Mouse (Mus musculus) cerebellum, postnatal 36 days (tissue): ENCODE results near the gene Poln.

Source experiments
- DNase-seq, 2 experiments: peaks; one replicate each; pipeline ENCODE4 v3.0.0; 2021 to 2022; ENCODE audit warnings: mixed read lengths in 2 of 2

The Poln gene

GRCm38 (mm10) chr5:34097333-34097732 is 71.9 kb downstream of the Poln start:
- peak; percentile 40 to 66 for DNase-seq

- DNase-seq: no peak
Measured at GRCm38 (mm10) chr5:34093021-34093420, 76.2 kb downstream of the Poln start.

GRCm38 (mm10) chr5:34032520-34032919 is 136.7 kb downstream of the Poln start:
- DNase-seq: no peak

GRCm38 (mm10) chr5:34031022-34031421 is 138.2 kb downstream of the Poln start:
- no peak for DNase-seq

- no peak for DNase-seq
Measured at GRCm38 (mm10) chr5:34030101-34030500, 139.1 kb downstream of the Poln start.

- no peak for DNase-seq
Measured at GRCm38 (mm10) chr5:34018968-34019367, 150.3 kb downstream of the Poln start.

GRCm38 (mm10) chr5:34014652-34015051 is 154.6 kb downstream of the Poln start:
- no peak for DNase-seq

- DNase-seq: no peak
Measured at GRCm38 (mm10) chr5:34007392-34007941, 161.8 kb downstream of the Poln start.

- no peak for DNase-seq
Measured at GRCm38 (mm10) chr5:34006832-34007231, 162.4 kb downstream of the Poln start.

GRCm38 (mm10) chr5:34004618-34005017 is 164.6 kb downstream of the Poln start:
- no peak for DNase-seq

GRCm38 (mm10) chr5:34002636-34003035 is 166.6 kb downstream of the Poln start:
- no peak for DNase-seq

GRCm38 (mm10) chr5:34001401-34001800 is 167.8 kb downstream of the Poln start:
- no peak for DNase-seq

GRCm38 (mm10) chr5:34000809-34001208 is 168.4 kb downstream of the Poln start:
- DNase-seq: no peak

GRCm38 (mm10) chr5:33999466-34000090 is 169.7 kb downstream of the Poln start:
- DNase-seq: peak in 1 of 2 experiments; percentile 35

GRCm38 (mm10) chr5:33998505-33998877 is 170.8 kb downstream of the Poln start:
- no peak for DNase-seq

GRCm38 (mm10) chr5:33997829-33998504 is 171.3 kb downstream of the Poln start:
- DNase-seq: peak in 1 of 2 experiments; percentile 41

- peak; percentile 73 to 74 for DNase-seq
Measured at GRCm38 (mm10) chr5:33997051-33997741, 172.1 kb downstream of the Poln start.

- DNase-seq: no peak
Measured at GRCm38 (mm10) chr5:33996694-33997045, 172.6 kb downstream of the Poln start.

- DNase-seq: peak; percentile 91 to 94
Measured at GRCm38 (mm10) chr5:33995843-33996693, 173.2 kb downstream of the Poln start, which contains the start of gene Nat8l. Gene Nat8l, plus strand, starts transcription at chr5:33995984.

GRCm38 (mm10) chr5:33994671-33995625 is 174.3 kb downstream of the Poln start:
- DNase-seq: peak; percentile 72 to 82
